Mouse (Mus musculus): Measurements from ENCODE around the gene Thnsl1.
"Not testable (repeated sequence)": the region's sequence is repeated elsewhere in the genome, so short reads cannot be mapped to it uniquely, and the experiment has no call there.

Gene Thnsl1

GRCm38 (mm10) chr2:21235844-21236386 lies 30.4 kb downstream of the Thnsl1 start:
- DNase-seq (ENCODE audit: extremely low spot score), result no peak

- DNase-seq (ENCODE audit: extremely low spot score), result no peak
Measured at GRCm38 (mm10) chr2:21236846-21237245, 31.3 kb downstream of the Thnsl1 start.

- not testable (repeated sequence) for DNase-seq (ENCODE audit: extremely low spot score)
Measured at GRCm38 (mm10) chr2:21244104-21244503, 38.6 kb downstream of the Thnsl1 start.

GRCm38 (mm10) chr2:21244986-21245385 lies 39.5 kb downstream of the Thnsl1 start:
- DNase-seq (ENCODE audit: extremely low spot score), result no peak

GRCm38 (mm10) chr2:21245477-21246102 lies 40.1 kb downstream of the Thnsl1 start:
- no peak for DNase-seq (ENCODE audit: extremely low spot score)

GRCm38 (mm10) chr2:21253644-21254043 lies 48.1 kb downstream of the Thnsl1 start:
- no peak for DNase-seq (ENCODE audit: extremely low spot score)

GRCm38 (mm10) chr2:21254308-21254707 lies 48.8 kb downstream of the Thnsl1 start:
- no peak for DNase-seq (ENCODE audit: extremely low spot score)

- no peak for DNase-seq (ENCODE audit: extremely low spot score)
Measured at GRCm38 (mm10) chr2:21258281-21258680, 52.8 kb downstream of the Thnsl1 start.

GRCm38 (mm10) chr2:21259081-21259480 lies 53.6 kb downstream of the Thnsl1 start:
- DNase-seq (ENCODE audit: extremely low spot score), result no peak

GRCm38 (mm10) chr2:21260060-21260459 lies 54.5 kb downstream of the Thnsl1 start:
- no peak for DNase-seq (ENCODE audit: extremely low spot score)

- DNase-seq (ENCODE audit: extremely low spot score), result peak; percentile 67
Measured at GRCm38 (mm10) chr2:21261370-21262006, 56.0 kb downstream of the Thnsl1 start.

- no peak for DNase-seq (ENCODE audit: extremely low spot score)
Measured at GRCm38 (mm10) chr2:21264031-21264430, 58.5 kb downstream of the Thnsl1 start.

Data from embryo, embryonic 9.5 days (tissue).